Mouse (Mus musculus) lung, postnatal 0 days (tissue): ENCODE measurements around the gene Fam216a. TPM values are rescaled to one million over a fixed set of nuclear protein-coding genes. Genes with fewer than 3 reads are reported as not detected.

Experiments used
- ATAC-seq: fragments of 200-750 bp; cut with Nextera tagmentation; 2 replicates; pipeline ENCODE4 v1.8.0; 2017; ENCODE audit warnings: moderate library complexity
- DNase-seq: peaks from one replicate; pipeline ENCODE4 v3.0.0-alpha.2; 2016; ENCODE audit warnings: low spot score
- H3K27ac ChIP-seq: fragments of 300-500 bp; sonication (generic); 2 replicates; pipeline ENCODE4 v1.5.1; 2014; ENCODE audit warnings: antibody characterized with exemption, mild to moderate bottlenecking, low read length, mixed read lengths
- H3K27me3 ChIP-seq: fragments of 300-500 bp; sonication (generic); replicated peaks from 2 replicates; pipeline ENCODE4 v1.6.1; 2014; ENCODE audit warnings: low read length, mixed read lengths; ENCODE audit not compliant: insufficient read depth
- H3K36me3 ChIP-seq: fragments of 300-500 bp; sonication (generic); 2 replicates; pipeline ENCODE4 v1.6.1; 2014; ENCODE audit warnings: low read length, mixed read lengths; ENCODE audit not compliant: insufficient read depth
- H3K4me1 ChIP-seq: fragments of 300-500 bp; sonication (generic); 2 replicates; pipeline ENCODE4 v1.6.1; 2014; ENCODE audit warnings: antibody characterized with exemption, low read depth, low read length, mixed read lengths; ENCODE audit not compliant: insufficient read depth
- H3K4me2 ChIP-seq: fragments of 300-500 bp; sonication (generic); replicated peaks from 2 replicates; pipeline ENCODE4 v1.6.1; 2014; ENCODE audit warnings: low read depth, mild to moderate bottlenecking, low read length, moderate library complexity, mixed read lengths
- H3K4me3 ChIP-seq: fragments of 300-500 bp; sonication (generic); 2 replicates; pipeline ENCODE4 v1.5.1; 2014; ENCODE audit warnings: low read depth, low read length
- H3K9ac ChIP-seq: fragments of 300-500 bp; sonication (generic); replicated peaks from 2 replicates; pipeline ENCODE4 v1.6.1; 2014; ENCODE audit warnings: low read depth, mild to moderate bottlenecking
- H3K9me3 ChIP-seq: fragments of 300-500 bp; sonication (generic); 2 replicates; pipeline ENCODE4 v1.6.1; 2016; ENCODE audit warnings: low read length, mixed read lengths
- CTCF ChIP-seq: IDR thresholded peaks from 2 replicates; pipeline ENCODE4 v1.5.1; 2016; ENCODE audit warnings: antibody characterized with exemption, mild to moderate bottlenecking
- EP300 ChIP-seq: IDR thresholded peaks from 2 replicates; pipeline ENCODE4 v1.6.1; 2016; ENCODE audit warnings: antibody characterized with exemption, mild to moderate bottlenecking, control low read depth
- WGBS: fragments of 180-500 bp; shearing (Covaris S2); extraction: QIAGEN DNeasy Blood & Tissue Kit; methylation state at CpG from one replicate; pipeline ENCODE4 v1.1.7; 2014; 5-methylcytosine and 5-hydroxymethylcytosine counted together
- polyA plus RNA-seq: library from polyadenylated mRNA; unstranded; fragments of >200 nt; fragmentation: Nextera tagmentation; extraction: Ambion mirVana; gene quantifications from 2 replicates; pipeline ENCODE4 v1.2.1, GENCODE M21; 2015

The Fam216a gene
- polyA plus RNA-seq, 1 experiment from 2014 or later, result 41.0 TPM

DNA sequence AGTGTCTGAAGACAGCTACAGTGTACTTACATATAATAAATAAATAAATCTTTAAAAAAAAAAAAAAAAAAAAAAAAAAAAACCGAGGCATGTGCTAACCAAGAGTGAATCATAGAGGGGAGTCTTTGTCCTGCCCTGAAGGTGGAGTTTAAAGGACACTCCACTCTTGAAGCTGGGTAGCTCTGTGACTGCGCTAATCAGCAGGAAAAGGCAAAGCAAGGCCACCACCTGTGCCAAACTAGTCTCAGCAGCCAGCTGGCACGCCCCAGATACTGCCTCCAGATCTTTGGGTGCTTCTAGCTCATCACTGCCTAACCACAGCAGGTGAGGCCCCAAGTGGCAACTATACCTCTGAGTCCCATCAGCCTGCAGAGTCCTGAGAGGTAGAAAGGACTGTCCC, 37.5 kb downstream of the Fam216a start:
- Histone ChIP-seq H3K4me3 (no peak overlapping the region), H3K9ac (no peak overlapping the region), H3K4me1 (no peaks in the 10 kb centered on the region), H3K36me3 (no peaks in the 10 kb centered on the region), H3K9me3 (no peaks in the 10 kb centered on the region), H3K4me2 (no peak overlapping the region), H3K27me3 (no peaks in the 10 kb centered on the region), H3K27ac (no peak overlapping the region)
- WGBS, result 54% methylated on average over 3 of the region's 3 CpGs
- no peak for TF ChIP-seq CTCF
- no peak for TF ChIP-seq EP300
- ATAC-seq, result no peak
- no peak for DNase-seq

DNA sequence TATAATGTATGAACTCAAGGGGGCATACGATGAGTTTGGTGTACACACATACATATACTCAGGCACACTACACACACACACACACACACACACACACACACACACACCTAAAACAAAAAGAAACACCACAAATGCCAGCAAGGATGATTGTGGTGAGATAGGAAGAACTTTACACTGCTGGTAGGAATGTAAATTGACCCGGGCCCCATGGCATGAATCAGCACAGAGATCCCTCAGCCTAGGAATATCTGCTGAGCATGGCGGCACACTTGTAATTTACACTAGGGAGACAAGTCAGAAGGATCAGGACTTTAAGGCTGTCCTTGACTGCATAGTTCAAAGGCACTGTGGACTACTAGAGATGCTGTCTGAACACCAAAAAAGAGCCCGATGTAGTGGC, 41.9 kb downstream of the Fam216a start:
- TF ChIP-seq EP300, result no peak
- no peak for TF ChIP-seq CTCF
- Histone ChIP-seq H3K27me3 (no peaks in the 10 kb centered on the region), H3K4me1 (no peaks in the 10 kb centered on the region), H3K4me3 (no peak overlapping the region), H3K27ac (no peak overlapping the region), H3K9ac (no peak overlapping the region), H3K36me3 (no peaks in the 10 kb centered on the region; the same call in 1 of the 2 replicates), H3K9me3 (no peaks in the 10 kb centered on the region), H3K4me2 (no peak overlapping the region)
- 77% methylated on average over 4 of the region's 4 CpGs for WGBS
- no peak for ATAC-seq
- DNase-seq, result no peak

DNA sequence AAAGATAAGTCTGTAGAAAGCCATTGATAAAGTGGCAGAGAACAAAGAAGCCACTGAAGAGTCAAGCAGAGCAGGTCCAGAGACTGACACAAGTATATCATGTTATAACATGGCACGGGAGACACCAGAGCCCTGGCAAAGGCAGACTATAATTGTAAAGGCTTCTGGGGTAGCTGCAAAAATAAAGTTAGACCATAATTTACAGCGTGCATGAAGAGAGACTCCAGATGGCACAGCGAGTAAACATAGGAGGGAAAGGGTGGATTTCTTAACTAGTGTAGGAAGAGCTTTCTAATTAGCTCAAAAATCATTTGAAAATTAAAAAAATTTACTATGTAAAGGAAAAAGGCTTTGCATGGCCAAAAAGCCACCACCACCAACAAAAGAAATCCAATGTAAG, 44.9 kb downstream of the Fam216a start:
- H3K4me1 ChIP-seq, result no peaks in the 10 kb centered on the region
- ATAC-seq, result no peak
- no peak overlapping the region for H3K27ac ChIP-seq

DNA sequence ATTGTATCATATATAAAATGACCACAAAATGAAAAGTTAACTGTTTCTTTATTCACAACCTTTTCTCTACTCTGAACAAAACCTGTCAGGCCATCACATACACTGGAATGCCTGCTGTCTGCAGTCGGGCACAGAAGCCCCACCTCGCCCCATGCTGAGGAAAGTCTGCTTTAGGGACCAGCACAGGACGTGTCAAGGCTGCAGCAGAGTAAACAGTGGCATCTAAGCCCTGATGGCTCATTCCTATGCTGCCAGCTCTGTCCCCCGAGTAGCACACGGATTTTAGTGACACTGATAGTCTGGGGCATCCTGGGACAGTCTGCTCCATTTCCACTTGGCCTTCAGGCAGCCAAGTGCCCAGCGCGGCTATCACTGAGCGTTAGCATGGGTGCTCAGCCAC, 46.7 kb downstream of the Fam216a start:
- WGBS, result 92% methylated on average over 8 of the region's 8 CpGs
- Histone ChIP-seq H3K27ac (0 out of 2 replicates have a peak overlapping the region, but pooled peaks have one; percentile 9), H3K4me2 (no peak overlapping the region), H3K9ac (no peak overlapping the region), H3K27me3 (no peaks in the 10 kb centered on the region), H3K36me3 (no peaks in the 10 kb centered on the region; the same call in 1 of the 2 replicates), H3K4me3 (no peak overlapping the region), H3K4me1 (no peaks in the 10 kb centered on the region), H3K9me3 (no peaks in the 10 kb centered on the region)
- no peak for ATAC-seq
- no peak for DNase-seq
- no peak for TF ChIP-seq CTCF
- TF ChIP-seq EP300, result no peak

More for the DNA sequence above, 44.9 kb downstream of the Fam216a start:
- H3K4me2 ChIP-seq, result no peak overlapping the region
- no peak for TF ChIP-seq EP300
- TF ChIP-seq CTCF, result no peak
- no peaks in the 10 kb centered on the region for H3K27me3 ChIP-seq
- H3K36me3 ChIP-seq, result no peaks in the 10 kb centered on the region; the same call in 1 of the 2 replicates
- H3K4me3 ChIP-seq, result no peak overlapping the region
- no peaks in the 10 kb centered on the region for H3K9me3 ChIP-seq
- no peak overlapping the region for H3K9ac ChIP-seq
- no peak for DNase-seq
- 74% methylated on average over 3 of the region's 3 CpGs for WGBS

DNA sequence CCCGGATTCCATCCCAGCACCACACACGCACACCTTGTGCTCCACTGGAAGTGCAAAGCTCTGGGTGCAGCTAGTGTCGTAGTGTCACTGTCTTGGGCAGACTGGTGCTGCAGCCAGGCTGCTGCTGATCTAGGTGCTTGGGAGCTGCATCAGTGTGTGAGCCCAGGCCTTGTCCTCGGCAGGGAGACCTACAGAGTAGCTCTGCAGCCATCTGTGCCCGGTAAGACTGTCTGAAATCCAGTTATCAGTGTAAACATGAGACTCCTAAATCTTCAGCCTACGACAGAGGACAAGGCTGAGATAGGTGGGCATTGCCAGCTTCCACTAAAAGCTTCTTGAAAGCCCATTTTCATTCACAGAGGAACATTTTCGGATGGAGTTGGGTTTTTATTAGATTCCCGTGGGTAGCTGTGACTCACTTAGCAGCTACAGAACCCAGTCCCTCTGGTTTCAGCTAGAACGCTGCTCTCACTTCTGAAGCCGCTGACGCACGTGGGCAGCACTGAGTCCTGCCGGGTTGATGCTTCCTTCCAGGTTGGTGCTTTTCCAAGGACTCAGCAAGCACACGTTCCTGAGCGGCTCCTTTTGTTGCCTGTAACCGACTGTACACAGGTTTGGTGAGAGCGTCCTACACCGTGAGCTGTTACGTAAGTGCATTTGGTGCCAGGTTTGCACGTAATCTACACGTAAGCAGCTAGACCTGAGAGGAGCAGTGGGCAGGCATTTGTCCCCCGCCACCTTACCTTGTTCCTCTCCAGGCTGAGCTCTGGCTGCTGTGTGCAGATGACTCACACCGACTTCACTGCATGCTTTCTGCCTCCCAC, 47.3 kb downstream of the Fam216a start:
- ATAC-seq, result peak; percentile 81
- Histone ChIP-seq H3K4me3 (no peak overlapping the region), H3K36me3 (no peaks in the 10 kb centered on the region; the same call in 1 of the 2 replicates), H3K27me3 (no peaks in the 10 kb centered on the region), H3K9me3 (no peaks in the 10 kb centered on the region), H3K27ac (peak overlapping the region; percentile 9; the same call in 1 of the 2 replicates), H3K9ac (no peak overlapping the region), H3K4me1 (no peaks in the 10 kb centered on the region), H3K4me2 (no peak overlapping the region)
- peak; percentile 74 for DNase-seq
- 79% methylated on average over 23 of the region's 23 CpGs for WGBS
- TF ChIP-seq CTCF (peak; percentile 13; the same call in 1 of the 2 replicates), EP300 (peak; percentile 37; the same call in 1 of the 2 replicates)

DNA sequence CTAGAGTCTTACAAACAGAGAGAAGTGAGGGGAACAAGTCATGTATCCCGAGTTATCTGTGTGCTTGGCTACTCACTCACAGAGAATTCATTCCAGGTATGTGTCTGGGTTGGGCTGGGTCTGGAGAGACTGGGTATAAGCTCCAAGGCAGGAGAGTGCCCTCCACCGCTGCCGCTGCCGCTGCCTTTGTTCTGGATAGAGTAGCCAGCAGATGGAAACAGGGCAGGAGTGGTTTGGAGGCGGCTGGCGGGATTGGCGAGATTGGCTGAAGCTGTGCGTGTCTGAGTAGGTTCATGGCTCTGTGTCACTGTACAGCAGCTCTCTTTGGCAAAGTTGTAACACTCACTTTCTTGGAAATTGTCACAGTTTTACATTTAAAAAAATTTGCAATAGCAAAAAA, 48.6 kb downstream of the Fam216a start:
- peak; percentile 36; the same call in 1 of the 2 replicates for TF ChIP-seq EP300
- no peak for TF ChIP-seq CTCF
- no peak overlapping the region for H3K27ac ChIP-seq
- WGBS, result 64% methylated on average over 8 of the region's 8 CpGs
- DNase-seq, result peak; percentile 21
- no peak overlapping the region for H3K4me3 ChIP-seq
- peak; percentile 22; the same call in 1 of the 2 replicates for ATAC-seq
- no peaks in the 10 kb centered on the region for H3K27me3 ChIP-seq
- no peak overlapping the region for H3K4me2 ChIP-seq
- H3K4me1 ChIP-seq, result no peaks in the 10 kb centered on the region
- no peak overlapping the region for H3K9ac ChIP-seq
- H3K9me3 ChIP-seq, result no peaks in the 10 kb centered on the region
- H3K36me3 ChIP-seq, result no peaks in the 10 kb centered on the region; the same call in 1 of the 2 replicates
